Mouse (Mus musculus) Muller cell, postnatal 12 days (primary cell): ENCODE measurements around the gene Wdfy1.

Source experiments
- DNase-seq: peaks from one replicate; pipeline ENCODE4 v3.0.0-alpha.2; 2015; ENCODE audit errors: inconsistent ontology term

The Wdfy1 gene

GRCm38 (mm10) chr1:79711147-79712126, 64.5 kb downstream of the Wdfy1 start:
- DNase-seq = no peak

GRCm38 (mm10) chr1:79710678-79711077, 65.3 kb downstream of the Wdfy1 start:
- DNase-seq = no peak

GRCm38 (mm10) chr1:79710216-79710615, 65.7 kb downstream of the Wdfy1 start:
- no peak for DNase-seq

- no peak for DNase-seq
These were observed 68.6 kb downstream of the Wdfy1 start for GRCm38 (mm10) chr1:79707383-79707782.

GRCm38 (mm10) chr1:79706707-79707106, 69.2 kb downstream of the Wdfy1 start:
- no peak for DNase-seq

- no peak for DNase-seq
These were observed 71.3 kb downstream of the Wdfy1 start for GRCm38 (mm10) chr1:79704672-79705071.

GRCm38 (mm10) chr1:79703520-79703919, 72.4 kb downstream of the Wdfy1 start:
- DNase-seq = peak; percentile 27

- DNase-seq = no peak
These were observed 77.4 kb downstream of the Wdfy1 start for GRCm38 (mm10) chr1:79698506-79698905.

GRCm38 (mm10) chr1:79697382-79697781, 78.6 kb downstream of the Wdfy1 start:
- peak; percentile 86 for DNase-seq

GRCm38 (mm10) chr1:79696933-79697332, 79.0 kb downstream of the Wdfy1 start:
- no peak for DNase-seq

GRCm38 (mm10) chr1:79692482-79692881, 83.5 kb downstream of the Wdfy1 start:
- no peak for DNase-seq

- no peak for DNase-seq
These were observed 88.7 kb downstream of the Wdfy1 start for GRCm38 (mm10) chr1:79687254-79687653.

- no peak for DNase-seq
These were observed 91.9 kb downstream of the Wdfy1 start for GRCm38 (mm10) chr1:79684027-79684426.

GRCm38 (mm10) chr1:79682936-79683335, 93.0 kb downstream of the Wdfy1 start:
- peak; percentile 24 for DNase-seq

GRCm38 (mm10) chr1:79680777-79681176, 95.2 kb downstream of the Wdfy1 start:
- DNase-seq = no peak

- DNase-seq = no peak
These were observed 97.7 kb downstream of the Wdfy1 start for GRCm38 (mm10) chr1:79678117-79678684.

- no peak for DNase-seq
These were observed 100.2 kb downstream of the Wdfy1 start for GRCm38 (mm10) chr1:79675716-79676115.

GRCm38 (mm10) chr1:79671543-79672337, 104.2 kb downstream of the Wdfy1 start, which contains the start of gene Ap1s3:
Gene Ap1s3, minus strand, starts transcription at chr1:79671972.
- peak; percentile 72 for DNase-seq

- DNase-seq = peak; percentile 36
These were observed 104.8 kb downstream of the Wdfy1 start for GRCm38 (mm10) chr1:79671196-79671542.

- DNase-seq = no peak
These were observed 106.4 kb downstream of the Wdfy1 start for GRCm38 (mm10) chr1:79669419-79669974.

- DNase-seq = no peak
These were observed 111.0 kb downstream of the Wdfy1 start for GRCm38 (mm10) chr1:79664911-79665310.

- no peak for DNase-seq
These were observed 116.3 kb downstream of the Wdfy1 start for GRCm38 (mm10) chr1:79659598-79659997.
